Mouse (Mus musculus) liver, embryonic 13.5 days (tissue): ENCODE results near the gene Col8a2. TPM values are rescaled to one million over a fixed set of nuclear protein-coding genes. Genes with fewer than 3 reads are reported as not detected.

ENCODE experiments used
- ATAC-seq: fragments of 200-750 bp; cut with Nextera tagmentation; 2 replicates; pipeline ENCODE4 v1.8.0; 2017; ENCODE audit warnings: low read depth, mild to moderate bottlenecking, moderate number of reproducible peaks, moderate library complexity
- DNase-seq: peaks from one replicate; pipeline ENCODE4 v3.0.0; 2022
- H3K27ac ChIP-seq: fragments of 300-500 bp; sonication (generic); 2 replicates; pipeline ENCODE4 v1.5.1; 2015; ENCODE audit warnings: moderate library complexity, mild to moderate bottlenecking, inconsistent platforms
- H3K27me3 ChIP-seq: fragments of 300-500 bp; sonication (generic); 2 replicates; pipeline ENCODE4 v1.6.1; 2015; ENCODE audit warnings: mild to moderate bottlenecking, inconsistent platforms
- H3K36me3 ChIP-seq: fragments of 300-500 bp; sonication (generic); 2 replicates; pipeline ENCODE4 v1.6.1; 2015; ENCODE audit warnings: mild to moderate bottlenecking, inconsistent platforms
- H3K4me1 ChIP-seq: fragments of 300-500 bp; sonication (generic); replicated peaks from 2 replicates; pipeline ENCODE4 v1.6.1; 2015; ENCODE audit warnings: inconsistent platforms
- H3K4me2 ChIP-seq: fragments of 300-500 bp; sonication (generic); 2 replicates; pipeline ENCODE4 v1.6.1; 2015; ENCODE audit warnings: inconsistent platforms, mild to moderate bottlenecking, moderate library complexity
- H3K4me3 ChIP-seq: fragments of 300-500 bp; sonication (generic); replicated peaks from 2 replicates; pipeline ENCODE4 v1.5.1; 2015; ENCODE audit warnings: mild to moderate bottlenecking, inconsistent platforms
- H3K9ac ChIP-seq: fragments of 300-500 bp; sonication (generic); 2 replicates; pipeline ENCODE4 v1.6.1; 2015; ENCODE audit warnings: mild to moderate bottlenecking, inconsistent platforms
- H3K9me3 ChIP-seq: fragments of 300-500 bp; sonication (generic); replicated peaks from 2 replicates; pipeline ENCODE4 v1.6.1; 2016; ENCODE audit warnings: inconsistent platforms
- WGBS: fragments of 180-500 bp; shearing (Covaris S2); methylation state at CpG from one replicate; pipeline ENCODE4 v1.1.7; 2015; ENCODE audit not compliant: insufficient replicate concordance; 5-methylcytosine and 5-hydroxymethylcytosine counted together
- polyA plus RNA-seq: library from polyadenylated mRNA; unstranded; fragments of >200 nt; fragmentation: Nextera tagmentation; extraction: Ambion mirVana; gene quantifications from 2 replicates; pipeline ENCODE4 v1.2.1, GENCODE M21; 2015

Gene Col8a2
- polyA plus RNA-seq, 1 experiment from 2014 or later: 0.99 TPM

DNA sequence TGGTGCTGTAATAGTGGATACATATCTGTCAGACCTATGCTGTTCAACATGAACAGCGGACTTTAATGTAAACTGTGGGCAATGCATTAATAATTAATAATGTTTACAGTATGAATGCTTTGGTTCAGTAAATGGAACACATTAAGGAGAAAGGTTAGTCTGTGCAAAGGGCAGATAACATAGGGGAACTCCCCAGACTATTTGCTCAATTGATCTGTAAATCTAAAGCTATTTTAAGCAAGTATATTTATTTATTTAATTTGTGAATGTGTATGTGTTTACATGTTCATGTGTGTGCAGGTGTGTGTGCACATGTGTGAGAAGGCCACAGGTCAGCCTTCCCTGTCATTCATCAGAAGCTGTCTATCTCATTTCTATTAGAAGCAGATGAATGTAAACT is 73.5 kb downstream of the Col8a2 start:
- Histone ChIP-seq H3K9ac (no peak overlapping the region), H3K27ac (no peak overlapping the region), H3K4me1 (no peaks in the 10 kb centered on the region), H3K36me3 (peaks cover 34% of the 10 kb centered on the region), H3K4me3 (no peak overlapping the region), H3K27me3 (no peaks in the 10 kb centered on the region), H3K4me2 (no peak overlapping the region), H3K9me3 (no peaks in the 10 kb centered on the region)
- WGBS: 77% methylated on average over 1 of the region's 1 CpGs
- DNase-seq: no peak
- ATAC-seq: no peak

Other genes starting within 250 kb of the Col8a2 start
- 112 and 127 TPM in 2 replicates for gene Mrps15, start 239.9 kb upstream of the Col8a2 start, polyA plus RNA-seq
- 1.4 and 1.5 TPM in 2 replicates for gene Oscp1, start 228.2 kb upstream of the Col8a2 start, polyA plus RNA-seq
- 31.1 and 31.3 TPM in 2 replicates for gene Lsm10, start 190.2 kb upstream of the Col8a2 start, polyA plus RNA-seq
- gene Stk40, start 182.8 kb upstream of the Col8a2 start, polyA plus RNA-seq: 13.9 and 15.9 TPM in 2 replicates
- gene Eva1b, start 139.0 kb upstream of the Col8a2 start, polyA plus RNA-seq: 11.8 and 13.3 TPM in 2 replicates
- 0.82 and 1.3 TPM in 2 replicates for gene Sh3d21, start 123.3 kb upstream of the Col8a2 start, polyA plus RNA-seq
- gene Thrap3, start 84.0 kb upstream of the Col8a2 start, polyA plus RNA-seq: 98.1 and 121 TPM in 2 replicates
- gene Map7d1, start 30.4 kb upstream of the Col8a2 start, polyA plus RNA-seq: 6.6 and 7.3 TPM in 2 replicates
- gene Trappc3, start 24.5 kb upstream of the Col8a2 start, polyA plus RNA-seq: 40.5 and 41.5 TPM in 2 replicates
- 30.4 and 30.9 TPM in 2 replicates for gene Adprhl2, start 34.9 kb downstream of the Col8a2 start, polyA plus RNA-seq
- gene Tekt2, start 38.9 kb downstream of the Col8a2 start, polyA plus RNA-seq: 0.51 and 0.53 TPM in 2 replicates
- 5.0 and 5.1 TPM in 2 replicates for gene Ago3, start 142.8 kb downstream of the Col8a2 start, polyA plus RNA-seq
- gene Ago1, start 181.8 kb downstream of the Col8a2 start, polyA plus RNA-seq: 1.4 TPM in 2 replicates
- 0.14 and 0.17 TPM in 2 replicates for gene Ago4, start 246.7 kb downstream of the Col8a2 start, polyA plus RNA-seq